Mouse (Mus musculus): Measurements from ENCODE around the gene Tbrg1. TPM values are rescaled to one million over a fixed set of nuclear protein-coding genes. Genes with fewer than 3 reads are reported as not detected.

Tbrg1 gene
- polyA plus RNA-seq (2014; fragmentation: Illumina TruSeq; extraction: RNeasy Lipid Tissue Mini Kit (QIAGEN cat#74804); ENCODE audit: low read depth, low replicate concordance) = 84.2 TPM

DNA sequence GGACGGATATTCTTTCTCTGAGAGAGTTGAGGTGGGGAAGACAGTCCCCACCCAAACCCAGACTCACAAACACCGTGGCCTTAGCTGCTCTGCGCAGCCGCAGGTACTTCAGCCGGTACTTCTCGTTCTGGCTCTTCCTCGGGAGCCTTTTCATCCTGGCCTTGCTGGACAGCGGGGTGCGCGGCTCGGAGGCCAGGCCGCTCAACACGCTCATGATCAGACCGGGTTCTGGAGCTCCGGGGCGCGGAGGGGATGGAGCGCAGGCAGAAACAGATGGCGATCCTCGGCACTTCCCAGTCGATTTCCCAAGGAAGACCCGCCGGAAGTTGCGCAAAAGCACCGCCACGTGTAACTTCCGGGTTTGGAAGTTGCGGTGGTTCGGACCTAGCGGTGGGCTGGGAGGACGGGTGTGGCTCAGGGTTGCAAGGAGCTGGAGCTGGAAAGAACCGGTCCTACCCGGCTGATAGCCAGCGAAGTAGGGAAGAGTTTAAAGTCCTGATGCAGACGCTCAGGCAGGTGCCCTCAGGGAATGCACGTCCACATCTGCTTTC lies at the start of gene Tbrg1:
Tbrg1 (minus strand) TSS at position 382 of the 551 bp plus-strand sequence.

DNA sequence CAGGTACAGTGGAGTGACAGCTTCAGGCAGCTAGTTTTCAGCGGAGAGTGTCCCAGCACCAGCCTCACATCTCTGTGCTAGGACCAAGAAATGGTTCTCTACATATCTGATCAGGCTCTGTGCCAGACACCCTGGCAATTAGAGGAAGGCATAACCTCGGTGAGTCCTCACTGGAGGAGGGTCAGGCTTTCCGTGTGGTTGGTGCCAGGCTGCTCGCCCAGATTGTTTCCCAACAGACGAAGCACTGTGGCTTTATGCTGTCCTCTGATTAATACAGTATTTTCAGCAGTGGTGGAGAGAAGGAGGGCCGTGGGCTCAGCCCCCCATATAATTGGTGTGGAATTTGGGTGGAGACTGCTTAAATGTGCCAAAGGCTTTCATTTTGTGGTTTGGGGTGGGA lies 12.0 kb upstream of the Tbrg1 start, which contains the start of gene Panx3:
Panx3 (minus strand) TSS at position 121 of the 400 bp plus-strand sequence.

DNA sequence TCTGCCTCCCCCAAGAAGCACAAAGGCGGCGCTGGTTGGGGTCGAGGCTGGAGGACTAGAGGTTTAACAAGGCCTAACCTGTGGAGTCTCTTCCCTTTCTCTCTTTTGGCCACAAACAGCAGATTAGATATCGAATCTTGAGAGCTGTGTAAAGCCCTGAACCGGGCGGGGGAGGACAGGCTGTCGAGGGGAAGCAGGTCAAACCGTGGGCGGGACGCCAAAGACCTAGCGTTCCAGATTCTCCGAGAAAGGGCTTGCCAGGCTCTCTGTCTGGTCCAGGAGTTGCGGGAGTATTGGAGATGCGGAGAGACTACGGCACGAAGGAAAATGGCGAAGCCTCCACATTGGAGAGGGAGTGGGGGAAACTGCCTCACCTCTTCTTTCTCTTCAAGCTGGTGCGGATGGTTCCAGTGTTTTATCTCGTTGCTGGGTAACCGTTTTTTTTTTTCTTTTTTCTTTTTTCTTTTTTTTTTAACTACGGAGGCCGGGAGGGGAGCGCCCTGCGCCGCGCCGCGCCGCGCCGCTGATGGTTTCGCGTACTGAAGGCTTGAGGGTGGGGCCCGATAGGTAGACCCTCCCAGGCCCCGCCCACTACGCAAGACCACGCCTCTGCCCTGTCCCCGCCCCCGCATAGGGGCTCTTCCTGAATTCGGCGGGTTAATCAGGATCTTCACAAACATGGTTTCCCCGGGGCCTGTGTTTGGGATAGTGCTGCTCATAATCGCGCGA lies 43.8 kb downstream of the Tbrg1 start, which contains the start of gene Spa17:
Spa17 (minus strand) TSS at position 541 of the 729 bp plus-strand sequence.

Other genes with a start within 250 kb of the Tbrg1 start
- 0.20 TPM for gene Robo3, start 224.1 kb downstream of the Tbrg1 start, polyA plus RNA-seq (2014; fragmentation: Illumina TruSeq; extraction: RNeasy Lipid Tissue Mini Kit (QIAGEN cat#74804); ENCODE audit: low read depth, low replicate concordance)
- 23.1 TPM for gene Msantd2, start 168.0 kb downstream of the Tbrg1 start, polyA plus RNA-seq (2014; fragmentation: Illumina TruSeq; extraction: RNeasy Lipid Tissue Mini Kit (QIAGEN cat#74804); ENCODE audit: low read depth, low replicate concordance)
- gene Esam, start 129.2 kb downstream of the Tbrg1 start, polyA plus RNA-seq (2014; fragmentation: Illumina TruSeq; extraction: RNeasy Lipid Tissue Mini Kit (QIAGEN cat#74804); ENCODE audit: low read depth, low replicate concordance) = 53.7 TPM
- 14.4 TPM for gene Vsig2, start 118.1 kb downstream of the Tbrg1 start, polyA plus RNA-seq (2014; fragmentation: Illumina TruSeq; extraction: RNeasy Lipid Tissue Mini Kit (QIAGEN cat#74804); ENCODE audit: low read depth, low replicate concordance)
- 21.5 TPM for gene Nrgn, start 104.4 kb downstream of the Tbrg1 start, polyA plus RNA-seq (2014; fragmentation: Illumina TruSeq; extraction: RNeasy Lipid Tissue Mini Kit (QIAGEN cat#74804); ENCODE audit: low read depth, low replicate concordance)
- gene Siae, start 101.6 kb downstream of the Tbrg1 start, polyA plus RNA-seq (2014; fragmentation: Illumina TruSeq; extraction: RNeasy Lipid Tissue Mini Kit (QIAGEN cat#74804); ENCODE audit: low read depth, low replicate concordance) = 19.3 TPM
- gene Spa17, start 43.6 kb downstream of the Tbrg1 start, polyA plus RNA-seq (2014; fragmentation: Illumina TruSeq; extraction: RNeasy Lipid Tissue Mini Kit (QIAGEN cat#74804); ENCODE audit: low read depth, low replicate concordance) = 56.0 TPM
- gene Panx3, start 11.9 kb upstream of the Tbrg1 start, polyA plus RNA-seq (2014; fragmentation: Illumina TruSeq; extraction: RNeasy Lipid Tissue Mini Kit (QIAGEN cat#74804); ENCODE audit: low read depth, low replicate concordance) = not detected
- not detected for gene Olfr160, start 58.9 kb upstream of the Tbrg1 start, polyA plus RNA-seq (2014; fragmentation: Illumina TruSeq; extraction: RNeasy Lipid Tissue Mini Kit (QIAGEN cat#74804); ENCODE audit: low read depth, low replicate concordance)
- gene Olfr874, start 87.8 kb upstream of the Tbrg1 start, polyA plus RNA-seq (2014; fragmentation: Illumina TruSeq; extraction: RNeasy Lipid Tissue Mini Kit (QIAGEN cat#74804); ENCODE audit: low read depth, low replicate concordance) = not detected
- not detected for gene Olfr875, start 114.5 kb upstream of the Tbrg1 start, polyA plus RNA-seq (2014; fragmentation: Illumina TruSeq; extraction: RNeasy Lipid Tissue Mini Kit (QIAGEN cat#74804); ENCODE audit: low read depth, low replicate concordance)
- gene Olfr876, start 145.7 kb upstream of the Tbrg1 start, polyA plus RNA-seq (2014; fragmentation: Illumina TruSeq; extraction: RNeasy Lipid Tissue Mini Kit (QIAGEN cat#74804); ENCODE audit: low read depth, low replicate concordance) = not detected
- not detected for gene Olfr877, start 197.0 kb upstream of the Tbrg1 start, polyA plus RNA-seq (2014; fragmentation: Illumina TruSeq; extraction: RNeasy Lipid Tissue Mini Kit (QIAGEN cat#74804); ENCODE audit: low read depth, low replicate concordance)
- not detected for gene Olfr145, start 239.4 kb upstream of the Tbrg1 start, polyA plus RNA-seq (2014; fragmentation: Illumina TruSeq; extraction: RNeasy Lipid Tissue Mini Kit (QIAGEN cat#74804); ENCODE audit: low read depth, low replicate concordance)

Measured in adipose tissue, adult 10 weeks (tissue).